ENCODE assay signal across 25 mouse cellular contexts in genomic region chr1:43072561-43072960, GRCm38 (mm10).
"Had no signal": no experiment of that assay in that cellular context is flagged by ENCODE, and none has a peak within 500 bp of the region (broad histone marks: within the 10 kb centered on the region; RNA-seq: fewer than 3 reads in every experiment).

No protein-coding gene starts in this region.

- ATAC-seq: forebrain, embryonic 15.5 days had no signal

- H3K4me2 ChIP-seq: embryonic facial prominence, embryonic 12.5 days; embryonic facial prominence, embryonic 13.5 days; embryonic facial prominence, embryonic 15.5 days; forebrain, embryonic 12.5 days; forebrain, embryonic 13.5 days; forebrain, embryonic 15.5 days had no signal

- H3K9me3 ChIP-seq: embryonic facial prominence, embryonic 10.5 days; embryonic facial prominence, embryonic 12.5 days; embryonic facial prominence, embryonic 13.5 days; embryonic facial prominence, embryonic 15.5 days; forebrain, embryonic 12.5 days; forebrain, embryonic 13.5 days; forebrain, embryonic 15.5 days had no signal

- H3K4me3 ChIP-seq: embryonic facial prominence, embryonic 10.5 days; embryonic facial prominence, embryonic 12.5 days; embryonic facial prominence, embryonic 13.5 days; embryonic facial prominence, embryonic 15.5 days; erythroblast, embryonic 14.5 days; forebrain, embryonic 12.5 days; forebrain, embryonic 13.5 days; forebrain, embryonic 15.5 days; gastrocnemius, adult 2 months; heart, adult 2 months had no signal

- H3K27ac ChIP-seq: embryonic facial prominence, embryonic 10.5 days; embryonic facial prominence, embryonic 12.5 days; embryonic facial prominence, embryonic 13.5 days; embryonic facial prominence, embryonic 15.5 days; forebrain, embryonic 12.5 days; forebrain, embryonic 13.5 days; forebrain, embryonic 15.5 days; gastrocnemius, adult 2 months; heart, adult 2 months had no signal

- DNase-seq: cerebellum, adult 2 months; cerebellum, adult 8-10 months; cerebellum, adult 9-10 months; cerebellum, adult 9-11 months; cerebellum, postnatal 10 days; cerebellum, postnatal 14 days; cerebellum, postnatal 25 days; cerebellum, postnatal 36 days; embryo, embryonic 11 days; forebrain, postnatal 0 days; gastrocnemius, adult 2 months; gastrocnemius, postnatal 10 days; gastrocnemius, postnatal 14 days; gastrocnemius, postnatal 25 days; gastrocnemius, postnatal 36 days; heart, adult 18-20 months; heart, adult 2 months had no signal

- H3K27me3 ChIP-seq: embryonic facial prominence, embryonic 12.5 days; embryonic facial prominence, embryonic 13.5 days; embryonic facial prominence, embryonic 15.5 days; forebrain, embryonic 12.5 days; forebrain, embryonic 13.5 days; forebrain, embryonic 15.5 days had no signal

- H3K9ac ChIP-seq: embryonic facial prominence, embryonic 12.5 days; embryonic facial prominence, embryonic 13.5 days; embryonic facial prominence, embryonic 15.5 days; forebrain, embryonic 12.5 days; forebrain, embryonic 13.5 days; forebrain, embryonic 15.5 days; forebrain, postnatal 0 days had no signal

- H3K4me1 ChIP-seq: embryonic facial prominence, embryonic 10.5 days; embryonic facial prominence, embryonic 12.5 days; embryonic facial prominence, embryonic 13.5 days; embryonic facial prominence, embryonic 15.5 days; forebrain, embryonic 12.5 days; forebrain, embryonic 13.5 days; forebrain, embryonic 15.5 days had no signal
